Mouse (Mus musculus) intestine, postnatal 0 days (tissue): Measurements from ENCODE around the gene Tcp11l2. TPM values are rescaled to one million over a fixed set of nuclear protein-coding genes. Genes with fewer than 3 reads are reported as not detected.
A peak's percentile ranks its signal among the peaks of the same experiment; 100 is the strongest.

Experiments used
- ATAC-seq: fragments of 200-750 bp; cut with Nextera tagmentation; 2 replicates; pipeline ENCODE4 v1.8.0; 2017; ENCODE audit warnings: mild to moderate bottlenecking, moderate TSS enrichment, moderate library complexity
- H3K27ac ChIP-seq: fragments of 300-500 bp; sonication (generic); 2 replicates; pipeline ENCODE4 v1.5.1; 2014; ENCODE audit warnings: mild to moderate bottlenecking, low read depth, low read length, moderate library complexity
- H3K27me3 ChIP-seq: fragments of 300-500 bp; sonication (generic); replicated peaks from 2 replicates; pipeline ENCODE4 v1.6.1; 2014; ENCODE audit warnings: low read length, mixed read lengths; ENCODE audit not compliant: control insufficient read depth, insufficient read depth
- H3K36me3 ChIP-seq: fragments of 300-500 bp; sonication (generic); 2 replicates; pipeline ENCODE4 v1.6.1; 2014; ENCODE audit warnings: mild to moderate bottlenecking, moderate library complexity; ENCODE audit not compliant: control insufficient read depth, insufficient read depth
- H3K4me1 ChIP-seq: fragments of 300-500 bp; sonication (generic); replicated peaks from 2 replicates; pipeline ENCODE4 v1.6.1; 2014; ENCODE audit warnings: antibody characterized with exemption, low read length, mixed read lengths; ENCODE audit not compliant: control insufficient read depth, insufficient read depth
- H3K4me2 ChIP-seq: fragments of 300-500 bp; sonication (generic); replicated peaks from 2 replicates; pipeline ENCODE4 v1.6.1; 2014; ENCODE audit warnings: low read depth, mild to moderate bottlenecking, moderate library complexity
- H3K4me3 ChIP-seq: fragments of 300-500 bp; sonication (generic); 2 replicates; pipeline ENCODE4 v1.5.1; 2014; ENCODE audit warnings: low read depth, low read length
- H3K9ac ChIP-seq: fragments of 300-500 bp; sonication (generic); 2 replicates; pipeline ENCODE4 v1.6.1; 2014; ENCODE audit warnings: mild to moderate bottlenecking, low read depth, low read length
- H3K9me3 ChIP-seq: fragments of 300-500 bp; sonication (generic); 2 replicates; pipeline ENCODE4 v1.6.1; 2016; ENCODE audit warnings: mixed run types; ENCODE audit not compliant: control insufficient read depth
- CTCF ChIP-seq: sonication (generic); IDR thresholded peaks from 2 replicates; pipeline ENCODE4 v1.5.1; 2016; ENCODE audit warnings: low read depth, mild to moderate bottlenecking, control low read depth, antibody characterized with exemption, moderate library complexity
- WGBS: fragments of 180-500 bp; shearing (Covaris S2); extraction: QIAGEN DNeasy Blood & Tissue Kit; methylation state at CpG from one replicate; pipeline ENCODE4 v1.1.7; 2014; 5-methylcytosine and 5-hydroxymethylcytosine counted together
- polyA plus RNA-seq: library from polyadenylated mRNA; unstranded; fragments of >200 nt; fragmentation: Nextera tagmentation; extraction: Ambion mirVana; gene quantifications from 2 replicates; pipeline ENCODE4 v1.2.1, GENCODE M21; 2015

The Tcp11l2 gene
- polyA plus RNA-seq, 1 experiment from 2014 or later, result 8.2 TPM

- Histone ChIP-seq H3K9ac (peak overlapping the region; percentile 72), H3K27ac (peak overlapping the region; percentile 76), H3K4me3 (peak overlapping the region; percentile 71), H3K9me3 (no peaks in the 10 kb centered on the region), H3K4me1 (peaks cover 5% of the 10 kb centered on the region; the same call in 1 of the 2 replicates), H3K27me3 (peaks cover 7% of the 10 kb centered on the region), H3K36me3 (no peaks in the 10 kb centered on the region), H3K4me2 (peak overlapping the region; percentile 86)
- peak; percentile 33; the same call in 1 of the 2 replicates for ATAC-seq
- WGBS, result 6% methylated on average over 57 of the region's 72 CpGs
- no peak for TF ChIP-seq CTCF
These were observed 43.2 kb upstream of the Tcp11l2 start for GRCm38 (mm10) chr10:84532911-84533882.

GRCm38 (mm10) chr10:84533912-84534671, 42.3 kb upstream of the Tcp11l2 start, which contains the start of gene Ckap4:
Gene Ckap4 (minus strand): TSS chr10:84534062.
- Histone ChIP-seq H3K4me2 (peak within 1 kb of the TSS; percentile 86), H3K9ac (peak within 1 kb of the TSS; percentile 72), H3K27ac (peak within 1 kb of the TSS; percentile 76), H3K36me3 (no peaks in the 10 kb centered on the region), H3K4me3 (peak within 1 kb of the TSS; percentile 71), H3K9me3 (no peaks in the 10 kb centered on the region), H3K4me1 (peaks cover 5% of the 10 kb centered on the region; the same call in 1 of the 2 replicates), H3K27me3 (peaks cover 7% of the 10 kb centered on the region)
- no peak for TF ChIP-seq CTCF
- peak; percentile 52 for ATAC-seq
- WGBS, result 1% methylated on average over 37 of the region's 64 CpGs

- H3K4me3 ChIP-seq, result no peak overlapping the region
- no peak overlapping the region for H3K4me2 ChIP-seq
- no peak overlapping the region for H3K27ac ChIP-seq
- 83% methylated on average over 5 of the region's 5 CpGs for WGBS
- TF ChIP-seq CTCF, result no peak
- H3K9me3 ChIP-seq, result no peaks in the 10 kb centered on the region
- peaks cover 7% of the 10 kb centered on the region for H3K27me3 ChIP-seq
- peaks cover 5% of the 10 kb centered on the region; the same call in 1 of the 2 replicates for H3K4me1 ChIP-seq
- ATAC-seq, result no peak
- H3K9ac ChIP-seq, result no peak overlapping the region
- no peaks in the 10 kb centered on the region for H3K36me3 ChIP-seq
These were observed 41.0 kb upstream of the Tcp11l2 start for GRCm38 (mm10) chr10:84535458-84535857.

GRCm38 (mm10) chr10:84535859-84536258, 40.6 kb upstream of the Tcp11l2 start:
- H3K36me3 ChIP-seq, result no peaks in the 10 kb centered on the region
- H3K4me1 ChIP-seq, result peaks cover 5% of the 10 kb centered on the region; the same call in 1 of the 2 replicates
- H3K27me3 ChIP-seq, result peaks cover 7% of the 10 kb centered on the region
- H3K9me3 ChIP-seq, result no peaks in the 10 kb centered on the region
- H3K4me2 ChIP-seq, result no peak overlapping the region
- ATAC-seq, result no peak
- no peak overlapping the region for H3K4me3 ChIP-seq
- 53% methylated on average over 4 of the region's 4 CpGs for WGBS
- no peak overlapping the region for H3K27ac ChIP-seq
- H3K9ac ChIP-seq, result no peak overlapping the region
- no peak for TF ChIP-seq CTCF

GRCm38 (mm10) chr10:84539651-84540050, 36.8 kb upstream of the Tcp11l2 start:
- no peak for TF ChIP-seq CTCF
- Histone ChIP-seq H3K9ac (no peak overlapping the region), H3K4me3 (no peak overlapping the region), H3K27me3 (no peaks in the 10 kb centered on the region), H3K9me3 (no peaks in the 10 kb centered on the region), H3K4me1 (no peaks in the 10 kb centered on the region), H3K27ac (no peak overlapping the region), H3K36me3 (no peaks in the 10 kb centered on the region), H3K4me2 (no peak overlapping the region)
- ATAC-seq, result no peak
- 92% methylated on average over 6 of the region's 6 CpGs for WGBS
